Mouse (Mus musculus): ENCODE data around the gene Olfr539. TPM values are rescaled to one million over a fixed set of nuclear protein-coding genes. Genes with fewer than 3 reads are reported as not detected.

Gene Olfr539
- polyA plus RNA-seq, 1 experiment from 2014 or later = not detected

- Histone ChIP-seq H3K27me3 (replicated peaks; ENCODE audit: low read depth, poor library complexity, severe bottlenecking) (no peaks in the 10 kb centered on the region), H3K4me3 (no peak overlapping the region), H3K9me3 (no peaks in the 10 kb centered on the region), H3K27ac (replicated peaks) (no peak overlapping the region), H3K36me3 (replicated peaks) (no peaks in the 10 kb centered on the region), H3K4me1 (no peaks in the 10 kb centered on the region)
- no peak for DNase-seq (ENCODE audit: low spot score)
- 82% methylated on average over 6 of the region's 6 CpGs for WGBS
Observed at GRCm38 (mm10) chr7:140721095-140721494, 61.4 kb downstream of the Olfr539 start.

GRCm38 (mm10) chr7:140725558-140725957 is 65.8 kb downstream of the Olfr539 start:
- Histone ChIP-seq H3K4me1 (no peaks in the 10 kb centered on the region), H3K27me3 (replicated peaks; ENCODE audit: low read depth, poor library complexity, severe bottlenecking) (no peaks in the 10 kb centered on the region), H3K36me3 (replicated peaks) (no peaks in the 10 kb centered on the region), H3K27ac (replicated peaks) (no peak overlapping the region), H3K4me3 (no peak overlapping the region), H3K9me3 (0 out of 2 replicates have a peak, but pooled peaks cover 10% of the 10 kb centered on the region)
- DNase-seq (ENCODE audit: low spot score) = no peak

Other genes starting within 250 kb of the Olfr539 start
- gene Olfr532, start 238.3 kb upstream of the Olfr539 start, polyA plus RNA-seq (2016; fragmentation: Nextera tagmentation; extraction: Ambion mirVana) = not detected in 2 replicates
- not detected in 2 replicates for gene Olfr533, start 196.6 kb upstream of the Olfr539 start, polyA plus RNA-seq (2016; fragmentation: Nextera tagmentation; extraction: Ambion mirVana)
- not detected in 2 replicates for gene Olfr535, start 175.7 kb upstream of the Olfr539 start, polyA plus RNA-seq (2016; fragmentation: Nextera tagmentation; extraction: Ambion mirVana)
- gene Olfr536, start 152.5 kb upstream of the Olfr539 start, polyA plus RNA-seq (2016; fragmentation: Nextera tagmentation; extraction: Ambion mirVana) = not detected in 2 replicates
- gene Olfr538, start 92.0 kb upstream of the Olfr539 start, polyA plus RNA-seq (2016; fragmentation: Nextera tagmentation; extraction: Ambion mirVana) = not detected in 2 replicates
- gene Olfr46, start 58.7 kb upstream of the Olfr539 start, polyA plus RNA-seq (2016; fragmentation: Nextera tagmentation; extraction: Ambion mirVana) = 0.01 TPM in 1 of 2 replicates, not detected in the other
- gene Olfr61, start 31.0 kb upstream of the Olfr539 start, polyA plus RNA-seq (2016; fragmentation: Nextera tagmentation; extraction: Ambion mirVana) = not detected in 2 replicates
- not detected in 2 replicates for gene Olfr53, start 13.5 kb upstream of the Olfr539 start, polyA plus RNA-seq (2016; fragmentation: Nextera tagmentation; extraction: Ambion mirVana)
- not detected in 2 replicates for gene Olfr45, start 22.0 kb downstream of the Olfr539 start, polyA plus RNA-seq (2016; fragmentation: Nextera tagmentation; extraction: Ambion mirVana)
- not detected in 2 replicates for gene Olfr541, start 37.3 kb downstream of the Olfr539 start, polyA plus RNA-seq (2016; fragmentation: Nextera tagmentation; extraction: Ambion mirVana)
- gene Cyp2e1, start 103.8 kb downstream of the Olfr539 start, polyA plus RNA-seq (2016; fragmentation: Nextera tagmentation; extraction: Ambion mirVana) = not detected in 2 replicates
- 0.10 and 0.14 TPM in 2 replicates for gene Syce1, start 127.9 kb downstream of the Olfr539 start, polyA plus RNA-seq (2016; fragmentation: Nextera tagmentation; extraction: Ambion mirVana)
- gene Zfp941, start 162.2 kb downstream of the Olfr539 start, polyA plus RNA-seq (2016; fragmentation: Nextera tagmentation; extraction: Ambion mirVana) = 2.9 and 3.6 TPM in 2 replicates
- gene Urah, start 175.1 kb downstream of the Olfr539 start, polyA plus RNA-seq (2016; fragmentation: Nextera tagmentation; extraction: Ambion mirVana) = 1.8 and 1.9 TPM in 2 replicates
- gene Scgb1c1, start 185.6 kb downstream of the Olfr539 start, polyA plus RNA-seq (2016; fragmentation: Nextera tagmentation; extraction: Ambion mirVana) = not detected in 2 replicates
- not detected in 2 replicates for gene Odf3, start 187.9 kb downstream of the Olfr539 start, polyA plus RNA-seq (2016; fragmentation: Nextera tagmentation; extraction: Ambion mirVana)
- 0.22 TPM in 1 of 2 replicates, not detected in the other for gene Gm45785, start 196.4 kb downstream of the Olfr539 start, polyA plus RNA-seq (2016; fragmentation: Nextera tagmentation; extraction: Ambion mirVana)
- gene Ric8a, start 197.0 kb downstream of the Olfr539 start, polyA plus RNA-seq (2016; fragmentation: Nextera tagmentation; extraction: Ambion mirVana) = 57.7 and 59.1 TPM in 2 replicates
- 22.4 and 23.0 TPM in 2 replicates for gene Bet1l, start 197.6 kb downstream of the Olfr539 start, polyA plus RNA-seq (2016; fragmentation: Nextera tagmentation; extraction: Ambion mirVana)
- gene Psmd13, start 222.0 kb downstream of the Olfr539 start, polyA plus RNA-seq (2016; fragmentation: Nextera tagmentation; extraction: Ambion mirVana) = 332 TPM in 2 replicates
- 22.6 and 24.5 TPM in 2 replicates for gene Sirt3, start 222.4 kb downstream of the Olfr539 start, polyA plus RNA-seq (2016; fragmentation: Nextera tagmentation; extraction: Ambion mirVana)
- gene Cox8b, start 240.5 kb downstream of the Olfr539 start, polyA plus RNA-seq (2016; fragmentation: Nextera tagmentation; extraction: Ambion mirVana) = not detected in 2 replicates

All from embryonic facial prominence, embryonic 10.5 days (tissue).